Mouse (Mus musculus) liver, embryonic 14.5 days (tissue): ENCODE data around the gene Cnot11. TPM values are rescaled to one million over a fixed set of nuclear protein-coding genes. Genes with fewer than 3 reads are reported as not detected.
"Not testable (repeated sequence)": the region's sequence is repeated elsewhere in the genome, so short reads cannot be mapped to it uniquely, and the experiment has no call there.

ENCODE experiments used
- ATAC-seq: fragments of 200-750 bp; cut with Nextera tagmentation; 2 replicates; pipeline ENCODE4 v1.8.0; 2017; ENCODE audit warnings: moderate number of reproducible peaks, mild to moderate bottlenecking, moderate library complexity; ENCODE audit not compliant: insufficient read depth
- DNase-seq, 3 experiments: peaks; one replicate each; pipeline ENCODE4 v3.0.0-alpha.2; 2012 to 2013; ENCODE audit warnings: low read depth in 3 of 3, low spot score in 3 of 3
- H3K27ac ChIP-seq: fragments of 300-500 bp; sonication (generic); 2 replicates; pipeline ENCODE4 v1.5.1; 2014; ENCODE audit warnings: moderate library complexity, mild to moderate bottlenecking, control low read depth, inconsistent platforms
- H3K27me3 ChIP-seq: fragments of 300-500 bp; sonication (generic); 2 replicates; pipeline ENCODE4 v1.6.1; 2014; ENCODE audit warnings: mild to moderate bottlenecking, low read length, moderate library complexity; ENCODE audit not compliant: control insufficient read depth, insufficient read depth
- H3K36me3 ChIP-seq: fragments of 300-500 bp; sonication (generic); replicated peaks from 2 replicates; pipeline ENCODE4 v1.6.1; 2014; ENCODE audit warnings: low read depth; ENCODE audit not compliant: control insufficient read depth, insufficient read depth
- H3K4me1 ChIP-seq, 2 experiments: fragments of 200-500 bp in 1 of 2; fragments of 300-500 bp in 1 of 2; sonication (generic) in 1 of 2; replicated peaks; 2 replicates each; pipeline ENCODE4 v1.6.1; 2012 to 2014; ENCODE audit warnings: antibody characterized with exemption in 1 of 2, inconsistent platforms in 1 of 2, low read length in 1 of 2; ENCODE audit not compliant: control insufficient read depth in 2 of 2, insufficient read depth in 2 of 2
- H3K4me2 ChIP-seq: fragments of 300-500 bp; sonication (generic); 2 replicates; pipeline ENCODE4 v1.6.1; 2014; ENCODE audit warnings: low read depth, mild to moderate bottlenecking, control low read depth, moderate library complexity
- H3K4me3 ChIP-seq, 2 experiments: fragments of 200-500 bp in 1 of 2; fragments of 300-500 bp in 1 of 2; sonication (generic) in 1 of 2; 2 replicates each; pipeline ENCODE4 v1.5.1; 2012 to 2014; ENCODE audit warnings: low read depth in 2 of 2, low read length in 2 of 2, mild to moderate bottlenecking in 2 of 2, control low read depth in 1 of 2, inconsistent platforms in 1 of 2, moderate library complexity in 1 of 2; ENCODE audit not compliant: insufficient read depth in 1 of 2
- H3K9ac ChIP-seq: fragments of 300-500 bp; sonication (generic); replicated peaks from 2 replicates; pipeline ENCODE4 v1.6.1; 2014; ENCODE audit warnings: mild to moderate bottlenecking, control low read depth, moderate library complexity
- H3K9me3 ChIP-seq: fragments of 300-500 bp; sonication (generic); 2 replicates; pipeline ENCODE4 v1.6.1; 2016; ENCODE audit warnings: low read length, mixed read lengths; ENCODE audit not compliant: control insufficient read depth
- CTCF ChIP-seq: IDR thresholded peaks from 2 replicates; pipeline ENCODE4 v1.5.1; 2016; ENCODE audit warnings: antibody characterized with exemption, low read depth, control low read depth
- EP300 ChIP-seq: IDR thresholded peaks from 2 replicates; pipeline ENCODE4 v1.6.1; 2016; ENCODE audit warnings: antibody characterized with exemption, low read depth
- WGBS: fragments of 180-500 bp; shearing (Covaris S2); extraction: QIAGEN DNeasy Blood & Tissue Kit; methylation state at CpG from one replicate; pipeline ENCODE4 v1.1.7; 2014; ENCODE audit not compliant: insufficient replicate concordance; 5-methylcytosine and 5-hydroxymethylcytosine counted together
- polyA plus RNA-seq, 2 experiments: library from polyadenylated mRNA; depleted of rRNA in 1 of 2; stranded (reverse) in 1 of 2; unstranded in 1 of 2; fragments of >200 nt; fragmentation: Nextera tagmentation in 1 of 2; extraction: Ambion mirVana in 1 of 2; gene quantifications; 2 replicates each; pipeline versions ENCODE4 v1.2.1 to v1.2.3; 2012 to 2014

The Cnot11 gene
- polyA plus RNA-seq, 2 experiments = 8.0 to 10.0 TPM

- Histone ChIP-seq H3K27ac (no peak overlapping the region), H3K4me2 (no peak overlapping the region), H3K27me3 (no peaks in the 10 kb centered on the region), H3K9me3 (no peaks in the 10 kb centered on the region), H3K4me3 (no peak overlapping the region), H3K4me1 (no peaks in the 10 kb centered on the region; a peak in 1 of 4 replicates), H3K9ac (no peak overlapping the region), H3K36me3 (no peaks in the 10 kb centered on the region)
- ATAC-seq = no peak
- 52% methylated on average over 9 of the region's 9 CpGs for WGBS
- DNase-seq = no peak
- TF ChIP-seq EP300 (no peak), CTCF (no peak)
Observed at GRCm38 (mm10) chr1:39585416-39585815, 50.6 kb downstream of the Cnot11 start.

GRCm38 (mm10) chr1:39590193-39590592, 55.4 kb downstream of the Cnot11 start:
- Histone ChIP-seq H3K9me3 (no peaks in the 10 kb centered on the region), H3K27ac (no peak overlapping the region), H3K27me3 (no peaks in the 10 kb centered on the region), H3K4me3 (no peak overlapping the region), H3K4me2 (no peak overlapping the region), H3K9ac (no peak overlapping the region), H3K4me1 (peaks cover 0 to 4% of the 10 kb centered on the region in 2 experiments; a peak in 1 of 4 replicates), H3K36me3 (no peaks in the 10 kb centered on the region)
- ATAC-seq (no peak), DNase-seq (no peak)
- 34% methylated on average over 5 of the region's 5 CpGs for WGBS
- no peak for TF ChIP-seq EP300
- TF ChIP-seq CTCF = no peak

GRCm38 (mm10) chr1:39591557-39591956, 56.8 kb downstream of the Cnot11 start:
- 46% methylated on average over 1 of the region's 1 CpGs for WGBS
- not testable (repeated sequence) for ATAC-seq, H3K9ac ChIP-seq, H3K4me3 ChIP-seq, H3K4me1 ChIP-seq, H3K27me3 ChIP-seq, H3K27ac ChIP-seq, H3K4me2 ChIP-seq, H3K36me3 ChIP-seq, H3K9me3 ChIP-seq, DNase-seq

- peak in 1 of 3 experiments; percentile 9 for DNase-seq
- Histone ChIP-seq H3K4me3 (no peak overlapping the region), H3K36me3 (no peaks in the 10 kb centered on the region), H3K9me3 (no peaks in the 10 kb centered on the region), H3K4me2 (no peak overlapping the region; the same call in 1 of the 2 replicates), H3K9ac (no peak overlapping the region), H3K4me1 (peaks cover 0 to 4% of the 10 kb centered on the region in 2 experiments; a peak in 1 of 4 replicates), H3K27me3 (no peaks in the 10 kb centered on the region), H3K27ac (no peak overlapping the region)
- peak; percentile 55; the same call in 1 of the 2 replicates for ATAC-seq
- WGBS = 62% methylated on average over 4 of the region's 4 CpGs
- TF ChIP-seq EP300 (no peak), CTCF (no peak)
Observed at GRCm38 (mm10) chr1:39592090-39592489, 57.3 kb downstream of the Cnot11 start.

- Histone ChIP-seq H3K9ac (no peak overlapping the region), H3K27me3 (no peaks in the 10 kb centered on the region), H3K27ac (no peak overlapping the region), H3K36me3 (no peaks in the 10 kb centered on the region), H3K4me1 (peaks cover 0 to 4% of the 10 kb centered on the region in 2 experiments; a peak in 1 of 4 replicates), H3K4me3 (no peak overlapping the region), H3K4me2 (no peak overlapping the region), H3K9me3 (no peaks in the 10 kb centered on the region)
- WGBS = 67% methylated on average over 10 of the region's 10 CpGs
- TF ChIP-seq EP300 (no peak), CTCF (no peak)
- ATAC-seq (no peak), DNase-seq (no peak)
Observed at GRCm38 (mm10) chr1:39593836-39594235, 59.0 kb downstream of the Cnot11 start.

Other genes with a start within 250 kb of the Cnot11 start
- 523 and 947 TPM in 2 replicates for gene Rpl31, start 167.2 kb upstream of the Cnot11 start, polyA plus RNA-seq (2012; rRNA removed)
- gene Rpl31, start 167.2 kb upstream of the Cnot11 start, polyA plus RNA-seq (2014; fragmentation: Nextera tagmentation; extraction: Ambion mirVana) = 541 and 573 TPM in 2 replicates
- gene Tbc1d8, start 56.2 kb upstream of the Cnot11 start, polyA plus RNA-seq (2012; rRNA removed) = 2.2 and 3.1 TPM in 2 replicates
- gene Tbc1d8, start 56.2 kb upstream of the Cnot11 start, polyA plus RNA-seq (2014; fragmentation: Nextera tagmentation; extraction: Ambion mirVana) = 2.5 and 2.9 TPM in 2 replicates
- gene Rnf149, start 42.4 kb downstream of the Cnot11 start, polyA plus RNA-seq (2012; rRNA removed) = 10.3 and 15.4 TPM in 2 replicates
- gene Rnf149, start 42.4 kb downstream of the Cnot11 start, polyA plus RNA-seq (2014; fragmentation: Nextera tagmentation; extraction: Ambion mirVana) = 12.1 and 12.5 TPM in 2 replicates
- 0.01 TPM in 2 replicates for gene Creg2, start 116.5 kb downstream of the Cnot11 start, polyA plus RNA-seq (2012; rRNA removed)
- not detected in 2 replicates for gene Creg2, start 116.5 kb downstream of the Cnot11 start, polyA plus RNA-seq (2014; fragmentation: Nextera tagmentation; extraction: Ambion mirVana)
- gene Rfx8, start 186.0 kb downstream of the Cnot11 start, polyA plus RNA-seq (2012; rRNA removed) = 0.02 and 0.04 TPM in 2 replicates
- not detected in 2 replicates for gene Rfx8, start 186.0 kb downstream of the Cnot11 start, polyA plus RNA-seq (2014; fragmentation: Nextera tagmentation; extraction: Ambion mirVana)